Mouse (Mus musculus) liver, embryonic 15.5 days (tissue): ENCODE data around the gene B3gnt3. TPM values are rescaled to one million over a fixed set of nuclear protein-coding genes. Genes with fewer than 3 reads are reported as not detected.

Experiments used
- ATAC-seq: fragments of 200-750 bp; cut with Nextera tagmentation; 2 replicates; pipeline ENCODE4 v1.8.0; 2017; ENCODE audit warnings: moderate number of reproducible peaks, mild to moderate bottlenecking, moderate library complexity; ENCODE audit not compliant: insufficient read depth
- H3K27ac ChIP-seq: fragments of 300-500 bp; sonication (generic); replicated peaks from 2 replicates; pipeline ENCODE4 v1.5.1; 2015; ENCODE audit warnings: mild to moderate bottlenecking, inconsistent platforms
- H3K27me3 ChIP-seq: fragments of 300-500 bp; sonication (generic); 2 replicates; pipeline ENCODE4 v1.6.1; 2015; ENCODE audit warnings: mild to moderate bottlenecking, inconsistent platforms
- H3K36me3 ChIP-seq: fragments of 300-500 bp; sonication (generic); replicated peaks from 2 replicates; pipeline ENCODE4 v1.6.1; 2015; ENCODE audit warnings: moderate library complexity, mild to moderate bottlenecking, inconsistent platforms
- H3K4me1 ChIP-seq: fragments of 300-500 bp; sonication (generic); replicated peaks from 2 replicates; pipeline ENCODE4 v1.6.1; 2015; ENCODE audit warnings: inconsistent platforms
- H3K4me2 ChIP-seq: fragments of 300-500 bp; sonication (generic); 2 replicates; pipeline ENCODE4 v1.6.1; 2015; ENCODE audit warnings: moderate library complexity, mild to moderate bottlenecking, inconsistent platforms
- H3K4me3 ChIP-seq: fragments of 300-500 bp; sonication (generic); replicated peaks from 2 replicates; pipeline ENCODE4 v1.5.1; 2015; ENCODE audit warnings: mild to moderate bottlenecking, inconsistent platforms
- H3K9ac ChIP-seq: fragments of 300-500 bp; sonication (generic); 2 replicates; pipeline ENCODE4 v1.6.1; 2015; ENCODE audit warnings: moderate library complexity, mild to moderate bottlenecking, inconsistent platforms
- H3K9me3 ChIP-seq: fragments of 300-500 bp; sonication (generic); replicated peaks from 2 replicates; pipeline ENCODE4 v1.6.1; 2016; ENCODE audit warnings: inconsistent platforms
- WGBS: fragments of 180-500 bp; shearing (Covaris S2); methylation state at CpG from one replicate; pipeline ENCODE4 v1.1.7; 2015; ENCODE audit warnings: mixed read lengths; ENCODE audit not compliant: insufficient replicate concordance; 5-methylcytosine and 5-hydroxymethylcytosine counted together
- polyA plus RNA-seq: library from polyadenylated mRNA; unstranded; fragments of >200 nt; fragmentation: Nextera tagmentation; extraction: Ambion mirVana; gene quantifications from 2 replicates; pipeline ENCODE4 v1.2.1, GENCODE M21; 2015

B3gnt3 gene
- polyA plus RNA-seq, 1 experiment from 2014 or later: 4.1 TPM

GRCm38 (mm10) chr8:71677555-71677954, 24.0 kb downstream of the B3gnt3 start:
- Histone ChIP-seq H3K9ac (no peak overlapping the region), H3K36me3 (peaks cover 7% of the 10 kb centered on the region; the same call in 1 of the 2 replicates), H3K4me2 (peak overlapping the region; percentile 88), H3K4me3 (no peak overlapping the region), H3K4me1 (peaks cover 26% of the 10 kb centered on the region), H3K27me3 (peaks cover 27% of the 10 kb centered on the region), H3K9me3 (no peaks in the 10 kb centered on the region), H3K27ac (no peak overlapping the region)
- no peak for ATAC-seq

GRCm38 (mm10) chr8:71676803-71677202, 24.8 kb downstream of the B3gnt3 start:
- H3K27me3 ChIP-seq: peaks cover 21% of the 10 kb centered on the region
- ATAC-seq: no peak
- H3K9me3 ChIP-seq: no peaks in the 10 kb centered on the region
- peak overlapping the region; percentile 74 for H3K9ac ChIP-seq
- 37% methylated on average over 9 of the region's 9 CpGs for WGBS
- peak overlapping the region; percentile 79 for H3K27ac ChIP-seq
- peak overlapping the region; percentile 71 for H3K4me3 ChIP-seq
- peaks cover 30% of the 10 kb centered on the region for H3K4me1 ChIP-seq
- H3K4me2 ChIP-seq: peak overlapping the region; percentile 88
- peaks cover 7% of the 10 kb centered on the region; the same call in 1 of the 2 replicates for H3K36me3 ChIP-seq

GRCm38 (mm10) chr8:71676020-71676741, 25.4 kb downstream of the B3gnt3 start, which contains the start of gene Jak3:
Jak3 (plus strand) TSS chr8:71676296.
- peak within 1 kb of the TSS; percentile 79 for H3K27ac ChIP-seq
- peaks cover 20% of the 10 kb centered on the region for H3K27me3 ChIP-seq
- H3K4me2 ChIP-seq: peak within 1 kb of the TSS; percentile 88
- no peaks in the 10 kb centered on the region for H3K9me3 ChIP-seq
- peaks cover 7% of the 10 kb centered on the region; the same call in 1 of the 2 replicates for H3K36me3 ChIP-seq
- H3K4me1 ChIP-seq: peaks cover 36% of the 10 kb centered on the region
- peak within 1 kb of the TSS; percentile 74 for H3K9ac ChIP-seq
- WGBS: 2% methylated on average over 40 of the region's 40 CpGs
- peak; percentile 65 for ATAC-seq
- peak within 1 kb of the TSS; percentile 71 for H3K4me3 ChIP-seq

- no peak for ATAC-seq
Measured at GRCm38 (mm10) chr8:71675456-71676019, 26.1 kb downstream of the B3gnt3 start.

GRCm38 (mm10) chr8:71674071-71674470, 27.5 kb downstream of the B3gnt3 start:
- no peak overlapping the region for H3K4me3 ChIP-seq
- peaks cover 1% of the 10 kb centered on the region; the same call in 1 of the 2 replicates for H3K36me3 ChIP-seq
- peaks cover 25% of the 10 kb centered on the region for H3K27me3 ChIP-seq
- no peak for ATAC-seq
- H3K4me1 ChIP-seq: peaks cover 42% of the 10 kb centered on the region
- H3K27ac ChIP-seq: no peak overlapping the region
- no peak overlapping the region for H3K9ac ChIP-seq
- H3K4me2 ChIP-seq: no peak overlapping the region
- no peaks in the 10 kb centered on the region for H3K9me3 ChIP-seq
- WGBS: 56% methylated on average over 2 of the region's 2 CpGs

More at GRCm38 (mm10) chr8:71675456-71676019, 26.1 kb downstream of the B3gnt3 start:
- peak overlapping the region; percentile 74 for H3K9ac ChIP-seq
- peaks cover 7% of the 10 kb centered on the region; the same call in 1 of the 2 replicates for H3K36me3 ChIP-seq
- peaks cover 21% of the 10 kb centered on the region for H3K27me3 ChIP-seq
- 39% methylated on average over 9 of the region's 9 CpGs for WGBS
- peak overlapping the region; percentile 88 for H3K4me2 ChIP-seq
- H3K4me3 ChIP-seq: peak overlapping the region; percentile 71
- H3K9me3 ChIP-seq: no peaks in the 10 kb centered on the region
- H3K27ac ChIP-seq: peak overlapping the region; percentile 79; the same call in 1 of the 2 replicates
- peaks cover 42% of the 10 kb centered on the region for H3K4me1 ChIP-seq

GRCm38 (mm10) chr8:71672168-71672735, 29.3 kb downstream of the B3gnt3 start:
- H3K9ac ChIP-seq: no peak overlapping the region
- no peaks in the 10 kb centered on the region for H3K36me3 ChIP-seq
- H3K9me3 ChIP-seq: no peaks in the 10 kb centered on the region
- no peak overlapping the region for H3K27ac ChIP-seq
- ATAC-seq: no peak
- H3K4me2 ChIP-seq: peak overlapping the region; percentile 85
- peaks cover 41% of the 10 kb centered on the region for H3K4me1 ChIP-seq
- peaks cover 43% of the 10 kb centered on the region for H3K27me3 ChIP-seq
- no peak overlapping the region for H3K4me3 ChIP-seq
- WGBS: 58% methylated on average over 6 of the region's 6 CpGs

- Histone ChIP-seq H3K27me3 (peaks cover 50% of the 10 kb centered on the region), H3K4me3 (peak within 1 kb of the TSS; percentile 56), H3K9ac (no peak within 1 kb of the TSS), H3K4me1 (peaks cover 34% of the 10 kb centered on the region), H3K36me3 (no peaks in the 10 kb centered on the region), H3K27ac (no peak within 1 kb of the TSS), H3K4me2 (peak within 1 kb of the TSS; percentile 85), H3K9me3 (no peaks in the 10 kb centered on the region)
- peak; percentile 53 for ATAC-seq
- under 1% methylated on average over 42 of the region's 42 CpGs for WGBS
Measured at GRCm38 (mm10) chr8:71671549-71671965, 30.0 kb downstream of the B3gnt3 start, which contains the start of gene Unc13a. Unc13a (minus strand) TSS chr8:71671757.

- H3K9me3 ChIP-seq: no peaks in the 10 kb centered on the region
- H3K4me3 ChIP-seq: peak overlapping the region; percentile 56
- H3K4me2 ChIP-seq: peak overlapping the region; percentile 85
- H3K27ac ChIP-seq: no peak overlapping the region
- H3K9ac ChIP-seq: no peak overlapping the region
- H3K36me3 ChIP-seq: no peaks in the 10 kb centered on the region
- peaks cover 57% of the 10 kb centered on the region for H3K27me3 ChIP-seq
- ATAC-seq: 0 out of 2 replicates have a peak, but pooled peaks have one; percentile 3
- peaks cover 30% of the 10 kb centered on the region for H3K4me1 ChIP-seq
- WGBS: 1% methylated on average over 61 of the region's 64 CpGs
Measured at GRCm38 (mm10) chr8:71670621-71671548, 30.7 kb downstream of the B3gnt3 start.

GRCm38 (mm10) chr8:71670198-71670597, 31.4 kb downstream of the B3gnt3 start:
- Histone ChIP-seq H3K9me3 (no peaks in the 10 kb centered on the region), H3K36me3 (no peaks in the 10 kb centered on the region), H3K9ac (no peak overlapping the region), H3K4me2 (peak overlapping the region; percentile 85), H3K27ac (no peak overlapping the region), H3K27me3 (peaks cover 57% of the 10 kb centered on the region), H3K4me1 (peaks cover 32% of the 10 kb centered on the region), H3K4me3 (peak overlapping the region; percentile 56)
- no peak for ATAC-seq
- 25% methylated on average over 12 of the region's 12 CpGs for WGBS

GRCm38 (mm10) chr8:71668220-71668975, 33.2 kb downstream of the B3gnt3 start:
- no peak overlapping the region for H3K9ac ChIP-seq
- H3K9me3 ChIP-seq: no peaks in the 10 kb centered on the region
- no peak for ATAC-seq
- no peaks in the 10 kb centered on the region for H3K36me3 ChIP-seq
- H3K27me3 ChIP-seq: peaks cover 65% of the 10 kb centered on the region
- WGBS: 1% methylated on average over 21 of the region's 21 CpGs
- peak overlapping the region; percentile 44 for H3K4me2 ChIP-seq
- H3K4me3 ChIP-seq: no peak overlapping the region
- H3K4me1 ChIP-seq: peaks cover 35% of the 10 kb centered on the region
- no peak overlapping the region for H3K27ac ChIP-seq
